Mouse (Mus musculus): ENCODE measurements around the gene Rnaseh2a.

- TF ChIP-seq CTCF (IDR thresholded peaks at IDR 0.05; ENCODE audit: borderline replicate concordance, control insufficient read depth, extremely low read depth, insufficient read depth, low read length, poor library complexity) = no peak
- no peak for TF ChIP-seq POLR2A (IDR thresholded peaks at IDR 0.05; ENCODE audit: control insufficient read depth, extremely low read depth, insufficient read depth, low read length, poor library complexity)
Observed at GRCm38 (mm10) chr8:84935489-84935888, 34.1 kb downstream of the Rnaseh2a start.

Measured in thymus, adult 2 months (tissue).